Mouse (Mus musculus) myocyte (in vitro differentiated cells): ENCODE results near the gene Zswim3.

Experiments
- CEBPB ChIP-seq: IDR thresholded peaks from 2 replicates; pipeline ENCODE4 v1.6.1; 2011; ENCODE audit warnings: mild to moderate bottlenecking, moderate library complexity; ENCODE audit not compliant: poor library complexity, insufficient read depth, severe bottlenecking
- E2F4 ChIP-seq: IDR thresholded peaks from one replicate; pipeline ENCODE4 v1.6.1; 2011; ENCODE audit warnings: mild to moderate bottlenecking, control low read depth, moderate library complexity; ENCODE audit not compliant: insufficient read depth
- MAX ChIP-seq: IDR thresholded peaks from one replicate; pipeline ENCODE4 v1.6.1; 2011; ENCODE audit warnings: low read depth, mild to moderate bottlenecking, control low read depth
- MYOD1 ChIP-seq, 3 experiments: IDR thresholded peaks; one replicate each; pipeline ENCODE4 v1.6.1; 2011; ENCODE audit warnings: control low read depth in 2 of 3, low read depth in 2 of 3, mild to moderate bottlenecking in 2 of 3, moderate library complexity in 1 of 3; ENCODE audit not compliant: insufficient read length in 2 of 3, control insufficient read depth in 1 of 3
- MYOG ChIP-seq, 3 experiments: IDR thresholded peaks; one replicate each; pipeline ENCODE4 v1.6.1; 2011; ENCODE audit warnings: control low read depth in 2 of 3, low read depth in 2 of 3, mild to moderate bottlenecking in 2 of 3; ENCODE audit not compliant: insufficient read length in 2 of 3, control insufficient read depth in 1 of 3, insufficient read depth in 1 of 3
- POLR2A ChIP-seq: IDR thresholded peaks from one replicate; pipeline ENCODE4 v1.6.1; 2011; ENCODE audit warnings: low read depth, mild to moderate bottlenecking, control low read depth, moderate library complexity; ENCODE audit not compliant: insufficient read length
- POLR2AphosphoS2 ChIP-seq: IDR thresholded peaks from one replicate; pipeline ENCODE4 v1.6.1; 2011; ENCODE audit warnings: low read depth, control low read depth; ENCODE audit not compliant: insufficient read length
- TCF12 ChIP-seq: IDR thresholded peaks from one replicate; pipeline ENCODE4 v1.6.1; 2011; ENCODE audit warnings: mild to moderate bottlenecking, control low read depth; ENCODE audit not compliant: poor library complexity, insufficient read depth, severe bottlenecking
- TCF3 ChIP-seq: IDR thresholded peaks from one replicate; pipeline ENCODE4 v1.6.1; 2011; ENCODE audit warnings: low read depth, control low read depth; ENCODE audit not compliant: insufficient read length
- USF1 ChIP-seq: IDR thresholded peaks from one replicate; pipeline ENCODE4 v1.6.1; 2011; ENCODE audit warnings: low read depth, mild to moderate bottlenecking, control low read depth, moderate library complexity

DNA sequence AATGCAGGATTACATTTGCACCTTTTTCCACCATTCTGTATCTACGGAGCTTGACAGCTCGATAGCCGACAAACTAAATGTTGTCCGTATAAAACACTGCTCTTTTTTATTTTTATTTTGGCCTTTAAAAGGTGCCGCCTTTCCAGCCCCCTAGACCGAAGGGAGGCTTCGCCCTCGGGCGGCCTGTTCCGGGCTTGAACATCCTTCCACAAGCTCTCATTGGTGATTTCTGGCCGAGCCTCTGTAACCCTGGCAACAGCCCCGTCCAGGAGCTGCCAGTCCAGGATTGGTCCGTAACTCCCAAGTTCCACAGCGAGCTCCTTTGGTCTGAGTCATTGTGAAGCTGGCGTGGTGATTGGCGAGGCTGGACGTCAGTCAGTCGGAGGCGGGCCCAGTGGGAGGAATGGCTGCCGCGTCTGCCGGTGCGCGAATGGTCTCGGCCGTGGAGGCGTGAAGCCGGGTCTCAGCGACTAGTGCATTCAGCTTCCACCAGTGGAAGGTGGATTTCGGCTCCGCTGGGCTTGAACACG lies 17.8 kb downstream of the Zswim3 start, which contains the start of gene Zswim1:
- TF ChIP-seq MAX (no peak), CEBPB (no peak), POLR2A (peak; percentile 97), USF1 (no peak), POLR2AphosphoS2 (peak; percentile 99), TCF12 (no peak), TCF3 (no peak), E2F4 (peak; percentile 2), MYOD1 (IDR thresholded peaks at IDR 0.05; ENCODE audit: control insufficient read depth in 1 of 3, insufficient read length in 2 of 3, low read depth in 2 of 3) (no peak), MYOG (IDR thresholded peaks at IDR 0.05; ENCODE audit: control insufficient read depth in 1 of 3, insufficient read depth in 1 of 3, insufficient read length in 2 of 3, low read depth in 2 of 3) (no peak)
